Mouse (Mus musculus) megakaryocyte-erythroid progenitor cell, adult 5-6 weeks (primary cell): ENCODE measurements at regions not wholly inside any gene's neighbourhood (a gene's known extent, or its start where the extent isn't known, plus 50 kb on each side); places are given as distances from the start of the nearest gene placed in this dataset.
A peak's percentile ranks its signal among the peaks of the same experiment; 100 is the strongest.

ENCODE experiments used
- ATAC-seq: replicated peaks from 2 replicates; pipeline ENCODE4 v1.8.0; 2016; ENCODE audit warnings: mild to moderate bottlenecking, inconsistent platforms; ENCODE audit not compliant: severe bottlenecking, poor library complexity, low FRiP score, low TSS enrichment

GRCm38 (mm10) chr13:46222031-46222430, 51.5 kb upstream of the Stmnd1 start:
- ATAC-seq, result no peak

GRCm38 (mm10) chr13:46218101-46218701, 55.3 kb upstream of the Stmnd1 start:
- ATAC-seq, result no peak

- ATAC-seq, result no peak
Measured at GRCm38 (mm10) chr13:46216954-46217838, 56.3 kb upstream of the Stmnd1 start.

- no peak for ATAC-seq
Measured at GRCm38 (mm10) chr13:46203551-46203950, 70.0 kb upstream of the Stmnd1 start.

GRCm38 (mm10) chr13:46202586-46202985, 70.9 kb upstream of the Stmnd1 start:
- ATAC-seq, result no peak

GRCm38 (mm10) chr13:46201029-46201599, 72.4 kb upstream of the Stmnd1 start:
- ATAC-seq, result no peak

- ATAC-seq, result no peak
Measured at GRCm38 (mm10) chr13:46193131-46193530, 80.4 kb upstream of the Stmnd1 start.

- ATAC-seq, result no peak
Measured at GRCm38 (mm10) chr13:46189726-46190125, 83.8 kb upstream of the Stmnd1 start.

- no peak for ATAC-seq
Measured at GRCm38 (mm10) chr13:46182851-46183250, 90.7 kb upstream of the Stmnd1 start.

- no peak for ATAC-seq
Measured at GRCm38 (mm10) chr13:46180606-46181133, 92.9 kb upstream of the Stmnd1 start.

GRCm38 (mm10) chr13:46179916-46180315, 93.6 kb upstream of the Stmnd1 start:
- no peak for ATAC-seq

GRCm38 (mm10) chr13:46173103-46173502, 100.4 kb upstream of the Stmnd1 start:
- ATAC-seq, result no peak

GRCm38 (mm10) chr13:46162025-46162374, 111.5 kb upstream of the Stmnd1 start:
- ATAC-seq, result peak; percentile 78

GRCm38 (mm10) chr13:46161261-46162024, 112.1 kb upstream of the Stmnd1 start:
- no peak for ATAC-seq

GRCm38 (mm10) chr13:46159354-46159753, 114.2 kb upstream of the Stmnd1 start:
- no peak for ATAC-seq

GRCm38 (mm10) chr13:46153282-46154260, 120.0 kb upstream of the Stmnd1 start:
- no peak for ATAC-seq

- ATAC-seq, result no peak
Measured at GRCm38 (mm10) chr13:46140006-46140405, 133.5 kb upstream of the Stmnd1 start.

- ATAC-seq, result no peak
Measured at GRCm38 (mm10) chr13:46139251-46139650, 134.3 kb upstream of the Stmnd1 start.

GRCm38 (mm10) chr13:46135411-46135810, 138.1 kb upstream of the Stmnd1 start:
- no peak for ATAC-seq
